ENCODE assay signal across 17 mouse cellular contexts in the genomic region with DNA sequence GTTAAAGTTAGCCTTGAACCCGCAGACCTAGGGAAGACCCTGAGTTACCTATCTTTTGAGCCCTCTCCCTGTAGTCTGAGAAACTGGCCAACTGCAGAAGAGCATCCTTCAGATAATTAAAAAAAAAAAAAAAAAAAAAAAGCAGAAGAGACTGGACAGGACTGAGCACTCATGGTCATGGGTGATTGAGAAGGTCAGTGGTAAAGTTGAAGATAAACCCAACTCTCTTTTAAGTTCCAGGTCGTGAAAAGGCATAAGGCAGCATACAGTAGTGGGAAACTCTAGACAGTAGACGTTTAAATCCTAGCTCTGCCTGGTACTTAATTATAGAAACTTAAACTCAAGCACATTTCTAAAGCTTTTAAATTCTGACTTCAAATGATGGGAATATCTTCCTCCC.
"Had no signal": no experiment of that assay in that cellular context is flagged by ENCODE, and none has a peak within 500 bp of the region (broad histone marks: within the 10 kb centered on the region; RNA-seq: fewer than 3 reads in every experiment).

No protein-coding gene starts in this region.

- H3K9me3 ChIP-seq: lung, embryonic 15.5 days; midbrain, embryonic 13.5 days; midbrain, embryonic 15.5 days; neural tube, embryonic 12.5 days; stomach, embryonic 15.5 days had no signal

- H3K9ac ChIP-seq: lung, embryonic 15.5 days; midbrain, embryonic 13.5 days; midbrain, embryonic 15.5 days; neural tube, embryonic 12.5 days; stomach, embryonic 15.5 days had no signal

- H3K27ac ChIP-seq: lung, embryonic 15.5 days; macrophage; midbrain, embryonic 13.5 days; midbrain, embryonic 15.5 days; neural tube, embryonic 12.5 days; stomach, embryonic 15.5 days; stomach, postnatal 0 days had no signal

- H3K36me3 ChIP-seq: lung, embryonic 15.5 days; midbrain, embryonic 13.5 days; midbrain, embryonic 15.5 days; neural tube, embryonic 12.5 days; stomach, embryonic 15.5 days had no signal

- H3K4me2 ChIP-seq: lung, embryonic 15.5 days; midbrain, embryonic 11.5 days; midbrain, embryonic 13.5 days; midbrain, embryonic 15.5 days; neural tube, embryonic 12.5 days; stomach, embryonic 15.5 days had no signal

- H3K4me1 ChIP-seq: lung, embryonic 15.5 days; midbrain, embryonic 13.5 days; midbrain, embryonic 15.5 days; neural tube, embryonic 12.5 days; stomach, embryonic 15.5 days had no signal

- H3K4me3 ChIP-seq: lung, embryonic 15.5 days; megakaryocyte, embryonic 14.5 days; midbrain, embryonic 13.5 days; midbrain, embryonic 15.5 days; neural tube, embryonic 12.5 days; stomach, embryonic 15.5 days had no signal

- DNase-seq: lung, adult 2 months; lung, postnatal 14 days; lung, postnatal 36 days; right cerebral cortex, postnatal 14 days; thymus, adult 2 months; thymus, postnatal 25 days; thymus, postnatal 4 days had no signal

- H3K27me3 ChIP-seq: lung, embryonic 15.5 days; midbrain, embryonic 13.5 days; midbrain, embryonic 15.5 days; neural tube, embryonic 12.5 days; stomach, embryonic 15.5 days had no signal

- ATAC-seq: lung, postnatal 0 days; midbrain, embryonic 13.5 days; midbrain, embryonic 15.5 days had no signal
